Mouse (Mus musculus) stomach, embryonic 16.5 days (tissue): ENCODE data around the gene Fam172a. TPM values are rescaled to one million over a fixed set of nuclear protein-coding genes. Genes with fewer than 3 reads are reported as not detected.

Source experiments
- ATAC-seq: fragments of 200-750 bp; cut with Nextera tagmentation; 2 replicates; pipeline ENCODE4 v1.8.0; 2017; ENCODE audit warnings: moderate number of reproducible peaks, moderate TSS enrichment; ENCODE audit not compliant: insufficient read depth, low FRiP score
- H3K27ac ChIP-seq: fragments of 300-500 bp; sonication (generic); 2 replicates; pipeline ENCODE4 v1.5.1; 2014; ENCODE audit warnings: low read length
- H3K27me3 ChIP-seq: fragments of 300-500 bp; sonication (generic); 2 replicates; pipeline ENCODE4 v1.6.1; 2014; ENCODE audit warnings: low read length, control low read depth, mixed read lengths; ENCODE audit not compliant: control insufficient read depth, insufficient read depth
- H3K36me3 ChIP-seq: fragments of 300-500 bp; sonication (generic); 2 replicates; pipeline ENCODE4 v1.6.1; 2014; ENCODE audit warnings: low read length; ENCODE audit not compliant: control insufficient read depth, insufficient read depth
- H3K4me1 ChIP-seq: fragments of 300-500 bp; sonication (generic); 2 replicates; pipeline ENCODE4 v1.6.1; 2014; ENCODE audit warnings: low read length, control low read depth, mixed read lengths; ENCODE audit not compliant: control insufficient read depth, insufficient read depth
- H3K4me2 ChIP-seq: fragments of 300-500 bp; sonication (generic); 2 replicates; pipeline ENCODE4 v1.6.1; 2014; ENCODE audit warnings: low read depth, low read length, mixed read lengths
- H3K4me3 ChIP-seq: fragments of 300-500 bp; sonication (generic); replicated peaks from 2 replicates; pipeline ENCODE4 v1.5.1; 2014; ENCODE audit warnings: mild to moderate bottlenecking, low read length
- H3K9ac ChIP-seq: fragments of 300-500 bp; sonication (generic); 2 replicates; pipeline ENCODE4 v1.6.1; 2014; ENCODE audit warnings: low read length
- H3K9me3 ChIP-seq: fragments of 300-500 bp; sonication (generic); replicated peaks from 2 replicates; pipeline ENCODE4 v1.6.1; 2016; ENCODE audit warnings: low read length, control low read depth; ENCODE audit not compliant: control insufficient read depth
- WGBS: fragments of 180-500 bp; shearing (Covaris S2); extraction: QIAGEN DNeasy Blood & Tissue Kit; methylation state at CpG from one replicate; pipeline ENCODE4 v1.1.7; 2014; 5-methylcytosine and 5-hydroxymethylcytosine counted together
- polyA plus RNA-seq: library from polyadenylated mRNA; unstranded; fragments of >200 nt; fragmentation: Nextera tagmentation; extraction: Ambion mirVana; gene quantifications from 2 replicates; pipeline ENCODE4 v1.2.1, GENCODE M21; 2015

Gene Fam172a
- polyA plus RNA-seq, 1 experiment from 2014 or later, result 25.6 TPM

GRCm38 (mm10) chr13:78184786-78185466 lies 483.1 kb downstream of the Fam172a start:
- 22% methylated on average over 14 of the region's 14 CpGs for WGBS
- ATAC-seq, result no peak
- Histone ChIP-seq H3K9me3 (no peaks in the 10 kb centered on the region), H3K27me3 (peaks cover 38% of the 10 kb centered on the region), H3K4me2 (no peak overlapping the region), H3K36me3 (peaks cover 4% of the 10 kb centered on the region; the same call in 1 of the 2 replicates), H3K4me3 (no peak overlapping the region), H3K9ac (no peak overlapping the region), H3K27ac (no peak overlapping the region), H3K4me1 (0 out of 2 replicates have a peak, but pooled peaks cover 2% of the 10 kb centered on the region)

GRCm38 (mm10) chr13:78186340-78186946 lies 484.6 kb downstream of the Fam172a start:
- peaks cover 4% of the 10 kb centered on the region; the same call in 1 of the 2 replicates for H3K36me3 ChIP-seq
- H3K27ac ChIP-seq, result no peak overlapping the region
- H3K27me3 ChIP-seq, result peaks cover 40% of the 10 kb centered on the region
- H3K9ac ChIP-seq, result no peak overlapping the region
- H3K4me1 ChIP-seq, result peaks cover 2% of the 10 kb centered on the region; the same call in 1 of the 2 replicates
- WGBS, result 35% methylated on average over 12 of the region's 12 CpGs
- no peak for ATAC-seq
- no peak overlapping the region for H3K4me2 ChIP-seq
- no peak overlapping the region for H3K4me3 ChIP-seq
- no peaks in the 10 kb centered on the region for H3K9me3 ChIP-seq

GRCm38 (mm10) chr13:78187833-78188232 lies 486.0 kb downstream of the Fam172a start:
- no peaks in the 10 kb centered on the region for H3K9me3 ChIP-seq
- H3K36me3 ChIP-seq, result peaks cover 4% of the 10 kb centered on the region; the same call in 1 of the 2 replicates
- H3K27me3 ChIP-seq, result peaks cover 42% of the 10 kb centered on the region
- H3K27ac ChIP-seq, result no peak overlapping the region
- H3K9ac ChIP-seq, result no peak overlapping the region
- H3K4me2 ChIP-seq, result no peak overlapping the region
- WGBS, result 65% methylated on average over 5 of the region's 5 CpGs
- no peak overlapping the region for H3K4me3 ChIP-seq
- ATAC-seq, result no peak
- H3K4me1 ChIP-seq, result peaks cover 2% of the 10 kb centered on the region; the same call in 1 of the 2 replicates

- Histone ChIP-seq H3K9ac (no peak overlapping the region), H3K9me3 (no peaks in the 10 kb centered on the region), H3K4me3 (no peak overlapping the region), H3K27me3 (peaks cover 43% of the 10 kb centered on the region), H3K36me3 (peaks cover 4% of the 10 kb centered on the region; the same call in 1 of the 2 replicates), H3K4me1 (peaks cover 2% of the 10 kb centered on the region; the same call in 1 of the 2 replicates), H3K4me2 (no peak overlapping the region), H3K27ac (no peak overlapping the region)
- WGBS, result 55% methylated on average over 10 of the region's 10 CpGs
- ATAC-seq, result no peak
These were observed 487.8 kb downstream of the Fam172a start for GRCm38 (mm10) chr13:78189586-78189985.

GRCm38 (mm10) chr13:78193211-78193610 lies 491.4 kb downstream of the Fam172a start:
- ATAC-seq, result no peak
- Histone ChIP-seq H3K4me1 (no peaks in the 10 kb centered on the region; the same call in 1 of the 2 replicates), H3K4me2 (peak overlapping the region; percentile 54), H3K36me3 (peaks cover 4% of the 10 kb centered on the region; the same call in 1 of the 2 replicates), H3K4me3 (peak overlapping the region; percentile 46), H3K27me3 (peaks cover 26% of the 10 kb centered on the region), H3K27ac (peak overlapping the region; percentile 25; the same call in 1 of the 2 replicates), H3K9ac (peak overlapping the region; percentile 20), H3K9me3 (no peaks in the 10 kb centered on the region)
- WGBS, result 29% methylated on average over 4 of the region's 4 CpGs

- no peak for ATAC-seq
- Histone ChIP-seq H3K9ac (peak overlapping the region; percentile 69), H3K4me2 (peak overlapping the region; percentile 54), H3K36me3 (no peaks in the 10 kb centered on the region), H3K9me3 (no peaks in the 10 kb centered on the region), H3K27me3 (peaks cover 20% of the 10 kb centered on the region), H3K4me3 (peak overlapping the region; percentile 46), H3K27ac (peak overlapping the region; percentile 44), H3K4me1 (no peaks in the 10 kb centered on the region; the same call in 1 of the 2 replicates)
- 18% methylated on average over 26 of the region's 26 CpGs for WGBS
These were observed 492.5 kb downstream of the Fam172a start for GRCm38 (mm10) chr13:78194135-78194849.

GRCm38 (mm10) chr13:78194850-78195600 lies 493.2 kb downstream of the Fam172a start:
- peak overlapping the region; percentile 46 for H3K4me3 ChIP-seq
- peaks cover 20% of the 10 kb centered on the region for H3K27me3 ChIP-seq
- no peaks in the 10 kb centered on the region; the same call in 1 of the 2 replicates for H3K4me1 ChIP-seq
- peak overlapping the region; percentile 69 for H3K9ac ChIP-seq
- no peak for ATAC-seq
- no peaks in the 10 kb centered on the region for H3K36me3 ChIP-seq
- peak overlapping the region; percentile 54 for H3K4me2 ChIP-seq
- 7% methylated on average over 64 of the region's 64 CpGs for WGBS
- no peaks in the 10 kb centered on the region for H3K9me3 ChIP-seq
- peak overlapping the region; percentile 60; the same call in 1 of the 2 replicates for H3K27ac ChIP-seq

- peak overlapping the region; percentile 54 for H3K4me2 ChIP-seq
- peak overlapping the region; percentile 69 for H3K9ac ChIP-seq
- peak overlapping the region; percentile 60; the same call in 1 of the 2 replicates for H3K27ac ChIP-seq
- ATAC-seq, result no peak
- H3K36me3 ChIP-seq, result no peaks in the 10 kb centered on the region
- H3K27me3 ChIP-seq, result peaks cover 16% of the 10 kb centered on the region
- H3K4me3 ChIP-seq, result peak overlapping the region; percentile 46
- no peaks in the 10 kb centered on the region for H3K9me3 ChIP-seq
- 10% methylated on average over 13 of the region's 13 CpGs for WGBS
- H3K4me1 ChIP-seq, result no peaks in the 10 kb centered on the region; the same call in 1 of the 2 replicates
These were observed 493.8 kb downstream of the Fam172a start for GRCm38 (mm10) chr13:78195601-78196115.
